Mouse (Mus musculus) heart, embryonic 10.5 days (tissue): ENCODE data around the gene E2f3. TPM values are rescaled to one million over a fixed set of nuclear protein-coding genes. Genes with fewer than 3 reads are reported as not detected.

Source experiments
- DNase-seq: peaks from one replicate; pipeline ENCODE4 v3.0.0-alpha.2; 2017; ENCODE audit warnings: low spot score
- H3K27ac ChIP-seq: fragments of 300-500 bp; sonication (generic); 2 replicates; pipeline ENCODE4 v1.5.1; 2016; ENCODE audit warnings: mild to moderate bottlenecking
- H3K27me3 ChIP-seq: fragments of 300-500 bp; sonication (generic); 2 replicates; pipeline ENCODE4 v1.6.1; 2016; ENCODE audit warnings: mild to moderate bottlenecking; ENCODE audit not compliant: poor library complexity, insufficient read depth, severe bottlenecking
- H3K36me3 ChIP-seq: fragments of 300-500 bp; sonication (generic); 2 replicates; pipeline ENCODE4 v1.6.1; 2016; ENCODE audit warnings: mild to moderate bottlenecking, moderate library complexity
- H3K4me1 ChIP-seq: fragments of 300-500 bp; sonication (generic); 2 replicates; pipeline ENCODE4 v1.6.1; 2016; ENCODE audit warnings: mild to moderate bottlenecking
- H3K4me3 ChIP-seq: fragments of 300-500 bp; sonication (generic); 2 replicates; pipeline ENCODE4 v1.5.1; 2016; ENCODE audit warnings: mild to moderate bottlenecking, moderate library complexity
- H3K9me3 ChIP-seq: fragments of 300-500 bp; sonication (generic); 2 replicates; pipeline ENCODE4 v1.6.1; 2016; ENCODE audit warnings: mild to moderate bottlenecking, moderate library complexity
- WGBS: fragments of 180-500 bp; shearing (Covaris S2); methylation state at CpG from one replicate; pipeline ENCODE4 v1.1.7; 2016; 5-methylcytosine and 5-hydroxymethylcytosine counted together
- polyA plus RNA-seq: library from polyadenylated mRNA; unstranded; fragments of >200 nt; fragmentation: Nextera tagmentation; extraction: Ambion mirVana; gene quantifications from 2 replicates; pipeline ENCODE4 v1.2.1, GENCODE M21; 2016

Gene E2f3
- polyA plus RNA-seq, 1 experiment from 2014 or later = 15.6 TPM

DNA sequence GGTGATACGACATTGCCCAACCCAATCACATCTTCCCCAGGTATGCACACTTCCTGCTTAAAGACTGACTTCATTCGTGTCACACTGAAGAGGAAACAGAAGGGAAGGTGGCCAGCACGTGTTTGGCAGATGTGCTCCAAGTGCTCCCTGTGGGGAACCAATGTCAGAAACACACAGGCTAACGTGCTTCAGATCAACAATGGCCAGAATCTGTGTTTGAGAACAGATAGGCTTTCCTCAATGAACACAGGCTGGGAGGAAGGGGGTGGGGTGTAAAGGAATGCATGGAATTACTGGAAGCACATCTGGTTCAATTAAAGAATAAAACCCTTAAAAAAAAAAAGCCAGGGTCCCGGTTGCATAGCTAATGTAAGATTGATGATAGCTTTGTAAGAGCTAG is 15.2 kb upstream of the E2f3 start:
- Histone ChIP-seq H3K9me3 (no peaks in the 10 kb centered on the region), H3K27ac (no peak overlapping the region), H3K27me3 (no peaks in the 10 kb centered on the region), H3K4me1 (peaks cover 14% of the 10 kb centered on the region; the same call in 1 of the 2 replicates), H3K36me3 (no peaks in the 10 kb centered on the region), H3K4me3 (no peak overlapping the region)
- DNase-seq = no peak
- WGBS = 58% methylated on average over 5 of the region's 5 CpGs

DNA sequence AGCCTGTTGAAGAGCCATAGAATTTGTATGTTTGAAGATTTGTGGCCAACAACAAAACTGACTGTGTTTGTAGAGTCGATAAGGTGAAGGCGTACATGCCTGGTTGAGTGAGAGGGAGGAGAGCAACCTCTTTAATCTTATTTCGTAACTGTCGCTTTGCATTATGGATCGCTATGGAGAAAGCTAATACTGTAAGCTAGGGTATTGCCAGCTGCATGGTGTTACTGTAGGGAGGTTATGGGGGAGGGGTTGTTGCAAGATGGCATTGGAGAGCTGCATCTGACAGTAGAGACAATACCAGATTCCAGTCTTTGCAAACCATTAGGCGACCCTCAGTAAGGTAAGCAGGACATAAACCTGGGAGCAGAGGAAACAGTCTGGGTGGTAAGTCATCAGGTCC is 2.1 kb upstream of the E2f3 start:
- no peaks in the 10 kb centered on the region for H3K27me3 ChIP-seq
- H3K36me3 ChIP-seq = no peaks in the 10 kb centered on the region
- no peaks in the 10 kb centered on the region for H3K9me3 ChIP-seq
- H3K27ac ChIP-seq = no peak overlapping the region
- H3K4me3 ChIP-seq = no peak overlapping the region
- DNase-seq = no peak
- peaks cover 21% of the 10 kb centered on the region; the same call in 1 of the 2 replicates for H3K4me1 ChIP-seq
- WGBS = 85% methylated on average over 6 of the region's 6 CpGs

DNA sequence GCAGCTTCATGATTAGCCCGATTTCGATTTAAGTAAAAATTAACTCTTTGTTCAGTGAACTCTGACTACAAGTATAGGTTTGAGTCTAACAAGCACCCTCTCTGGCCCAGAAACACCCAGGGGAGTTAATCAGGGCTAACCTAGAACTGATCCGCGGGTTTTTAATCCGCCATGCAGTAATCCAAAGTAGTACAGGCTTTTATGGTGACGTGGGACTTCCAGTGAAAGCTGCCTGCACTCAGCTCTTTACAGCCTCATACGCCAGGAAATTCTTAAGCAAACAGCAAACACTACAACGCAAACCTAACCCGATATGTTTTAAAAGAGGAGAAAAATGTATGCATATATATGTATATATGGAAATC is 875 bp upstream of the E2f3 start:
- peaks cover 19% of the 10 kb centered on the region for H3K4me1 ChIP-seq
- no peaks in the 10 kb centered on the region for H3K9me3 ChIP-seq
- WGBS = 17% methylated on average over 9 of the region's 9 CpGs
- no peak for DNase-seq
- no peaks in the 10 kb centered on the region for H3K36me3 ChIP-seq
- peak overlapping the region; percentile 99 for H3K4me3 ChIP-seq
- H3K27ac ChIP-seq = peak overlapping the region; percentile 100
- H3K27me3 ChIP-seq = no peaks in the 10 kb centered on the region

DNA sequence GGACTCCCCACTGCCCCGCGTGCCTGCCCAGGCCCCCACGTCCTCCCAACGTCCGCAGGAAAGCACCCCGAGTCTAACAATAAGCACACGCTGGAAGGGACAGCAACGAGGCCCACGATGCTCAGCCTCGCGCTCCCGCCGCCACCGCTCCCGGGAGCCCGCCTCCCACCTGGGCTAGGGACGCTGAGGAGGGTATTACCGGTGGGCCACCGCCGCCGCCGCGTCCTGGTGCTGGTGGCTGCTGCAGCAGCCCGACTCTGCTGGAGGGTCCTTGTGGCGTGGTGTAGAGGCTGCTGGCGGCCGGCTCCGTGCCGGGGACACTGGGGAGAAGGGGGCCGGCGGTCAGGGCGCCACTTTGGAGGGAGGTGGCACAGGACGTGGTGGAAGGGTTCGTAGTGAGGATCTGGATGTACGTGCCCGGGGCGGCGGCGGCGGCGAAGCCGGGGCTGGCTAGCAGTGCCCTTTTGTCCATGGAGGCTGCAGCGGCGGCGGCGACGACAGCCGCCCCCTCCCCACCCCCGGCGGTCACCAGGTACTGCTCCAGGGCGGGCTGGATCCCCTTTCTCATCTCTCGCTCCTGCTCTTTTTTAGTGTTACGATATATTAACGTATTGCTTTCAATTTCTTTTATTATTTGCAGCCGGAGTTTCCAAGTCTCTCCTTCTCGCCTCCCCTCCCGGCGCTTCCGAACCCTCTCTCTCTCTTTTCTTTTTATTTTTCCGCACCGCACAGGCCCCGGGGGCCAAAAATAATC is 585 bp downstream of the E2f3 start:
- Histone ChIP-seq H3K36me3 (0 out of 2 replicates have a peak, but pooled peaks cover under 1% of the 10 kb centered on the region), H3K4me3 (peak overlapping the region; percentile 99), H3K27ac (peak overlapping the region; percentile 100), H3K9me3 (no peaks in the 10 kb centered on the region), H3K4me1 (peaks cover 25% of the 10 kb centered on the region), H3K27me3 (no peaks in the 10 kb centered on the region)
- under 1% methylated on average over 62 of the region's 62 CpGs for WGBS
- DNase-seq = peak; percentile 83

DNA sequence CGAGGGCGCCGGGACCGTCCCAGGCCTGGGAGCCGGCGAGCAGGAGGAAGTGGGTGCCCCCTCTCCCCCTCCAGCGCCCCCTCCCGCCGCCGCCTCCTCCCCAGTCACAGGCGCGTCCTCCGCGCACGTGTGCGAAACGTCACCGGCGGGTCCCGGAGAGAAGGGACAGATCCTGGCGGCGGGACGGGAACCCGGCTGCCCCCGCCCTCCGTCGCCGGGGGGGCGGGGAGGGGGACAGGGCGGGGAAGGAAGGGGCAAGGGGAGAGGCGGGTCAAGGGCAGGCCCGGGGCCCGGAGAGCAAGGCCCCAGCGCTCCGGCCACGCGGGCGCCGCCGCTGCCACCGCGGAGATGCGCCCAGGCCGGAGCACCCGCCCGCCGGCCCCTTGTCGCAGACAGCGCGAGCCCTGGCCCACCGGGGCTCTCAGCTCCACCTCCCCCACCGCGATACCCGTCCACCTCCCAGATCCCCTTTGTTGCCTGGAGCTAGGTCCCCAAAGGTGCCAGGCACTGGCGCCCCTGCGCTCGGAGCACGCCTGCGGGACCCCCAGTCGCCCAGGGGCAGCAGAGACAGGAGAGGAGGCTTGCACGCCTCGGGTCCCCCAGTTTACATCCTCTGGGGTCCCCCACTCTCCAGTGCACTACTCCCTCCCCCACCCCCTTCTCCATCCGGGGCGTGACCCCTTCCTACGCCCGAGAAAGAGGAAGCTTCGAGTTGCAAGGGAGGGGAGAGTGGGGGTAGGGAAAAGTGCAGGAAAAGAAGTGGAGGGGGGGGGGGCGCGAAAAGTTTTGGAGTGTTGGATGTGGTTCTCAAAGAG is 1.4 kb downstream of the E2f3 start:
- H3K4me1 ChIP-seq = peaks cover 33% of the 10 kb centered on the region
- peak overlapping the region; percentile 99 for H3K4me3 ChIP-seq
- peak; percentile 93 for DNase-seq
- under 1% methylated on average over 59 of the region's 69 CpGs for WGBS
- peaks cover 8% of the 10 kb centered on the region; the same call in 1 of the 2 replicates for H3K36me3 ChIP-seq
- H3K9me3 ChIP-seq = no peaks in the 10 kb centered on the region
- H3K27me3 ChIP-seq = no peaks in the 10 kb centered on the region
- H3K27ac ChIP-seq = peak overlapping the region; percentile 100

DNA sequence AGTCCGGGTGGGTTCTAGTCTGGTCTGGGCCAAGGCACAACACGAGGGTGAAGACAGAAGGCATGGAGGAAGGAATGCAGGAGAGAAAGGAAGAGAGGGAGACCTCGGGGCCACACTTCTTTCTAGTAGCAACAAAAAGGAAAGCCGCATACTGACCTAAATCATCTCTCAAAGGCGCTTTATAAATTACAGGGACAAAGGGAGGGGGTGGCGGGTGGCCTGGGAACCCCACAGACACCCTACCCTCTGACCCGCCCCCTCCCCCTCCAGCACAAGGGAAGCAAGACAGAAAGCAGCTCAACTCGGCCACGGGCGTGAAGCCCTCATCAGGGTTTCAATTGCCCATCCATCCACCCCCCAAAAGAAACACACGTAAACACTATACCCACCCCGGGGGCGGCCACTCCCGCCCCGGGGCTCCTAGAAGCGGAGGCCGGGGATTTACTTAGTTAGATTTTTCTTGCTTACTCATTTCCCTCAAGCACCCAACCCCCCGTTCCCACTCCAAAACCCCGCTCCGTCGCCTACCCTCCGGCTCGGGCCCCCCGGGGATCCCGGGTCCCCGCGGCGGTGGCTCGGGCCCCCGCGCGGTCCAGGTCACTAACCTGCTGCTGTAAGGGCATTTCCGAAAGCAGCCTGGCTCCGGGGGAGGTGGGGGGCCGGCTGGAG is 2.2 kb downstream of the E2f3 start:
- no peak for DNase-seq
- H3K27me3 ChIP-seq = no peaks in the 10 kb centered on the region
- peak overlapping the region; percentile 99 for H3K4me3 ChIP-seq
- H3K27ac ChIP-seq = peak overlapping the region; percentile 100
- peaks cover 41% of the 10 kb centered on the region for H3K4me1 ChIP-seq
- WGBS = 2% methylated on average over 34 of the region's 35 CpGs
- H3K36me3 ChIP-seq = peaks cover 14% of the 10 kb centered on the region
- H3K9me3 ChIP-seq = no peaks in the 10 kb centered on the region

DNA sequence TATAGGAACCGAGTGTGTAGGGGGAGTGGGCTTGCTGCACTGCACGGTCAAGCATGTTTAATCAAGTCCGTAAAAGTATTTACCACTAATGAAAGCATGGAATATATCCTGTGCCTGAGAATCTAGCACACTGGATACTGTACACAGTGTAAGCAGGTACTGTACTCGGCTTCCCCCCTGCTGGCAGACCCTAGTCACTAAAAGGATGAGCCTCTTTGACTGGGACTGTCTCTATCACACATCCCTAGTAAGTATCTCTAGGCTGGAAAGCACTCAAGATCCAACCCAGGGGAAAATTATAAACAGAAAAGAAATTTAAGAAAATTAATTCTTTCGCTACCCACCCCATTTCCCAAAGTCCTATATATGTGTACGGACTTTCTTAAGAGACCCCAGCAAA is 2.8 kb downstream of the E2f3 start:
- Histone ChIP-seq H3K27me3 (no peaks in the 10 kb centered on the region), H3K4me1 (peaks cover 46% of the 10 kb centered on the region), H3K36me3 (peaks cover 19% of the 10 kb centered on the region), H3K4me3 (peak overlapping the region; percentile 99), H3K9me3 (no peaks in the 10 kb centered on the region), H3K27ac (peak overlapping the region; percentile 100)
- WGBS = 36% methylated on average over 6 of the region's 6 CpGs
- DNase-seq = no peak

DNA sequence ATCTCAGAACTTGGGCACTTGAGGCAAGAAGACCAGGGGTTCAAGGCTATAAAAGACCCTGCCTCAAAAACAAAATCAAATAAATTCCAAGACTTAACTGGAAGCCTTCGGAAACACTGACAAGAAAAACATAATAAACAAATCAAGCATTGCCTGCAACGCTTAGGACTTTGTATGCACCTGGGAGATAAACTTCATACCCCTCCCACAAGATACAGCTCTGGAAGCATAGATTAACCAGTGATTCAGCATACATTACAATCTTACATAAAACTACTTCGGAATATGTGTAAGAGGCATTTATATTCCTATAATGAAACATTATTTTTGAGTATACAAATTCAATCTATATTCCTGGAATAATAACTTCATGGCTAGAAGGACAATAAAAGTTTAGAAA is 3.5 kb downstream of the E2f3 start:
- H3K36me3 ChIP-seq = peaks cover 26% of the 10 kb centered on the region
- WGBS = 63% methylated on average over 3 of the region's 3 CpGs
- H3K4me3 ChIP-seq = peak overlapping the region; percentile 99; the same call in 1 of the 2 replicates
- no peaks in the 10 kb centered on the region for H3K27me3 ChIP-seq
- no peaks in the 10 kb centered on the region for H3K9me3 ChIP-seq
- no peak for DNase-seq
- peaks cover 53% of the 10 kb centered on the region for H3K4me1 ChIP-seq
- H3K27ac ChIP-seq = no peak overlapping the region

DNA sequence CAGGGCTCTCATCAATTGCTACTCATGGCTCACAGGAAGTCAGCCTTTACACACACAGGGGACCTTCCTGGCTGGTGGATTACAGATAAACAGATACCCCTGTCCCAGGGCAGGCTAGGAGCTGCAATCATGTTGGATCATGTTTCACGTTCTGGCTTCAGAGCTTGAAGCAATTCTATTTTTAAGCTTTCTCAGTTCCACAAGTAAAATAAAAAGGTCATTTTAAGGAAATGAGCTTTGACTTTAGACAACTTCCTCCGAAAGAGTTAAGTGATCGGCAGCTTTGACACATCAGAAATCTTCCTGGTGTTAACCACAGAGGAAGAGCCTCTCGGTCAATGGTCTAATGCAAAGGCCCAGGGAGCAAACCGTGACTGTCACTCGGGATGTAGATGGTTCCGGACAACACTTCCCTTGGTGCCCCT is 6.7 kb downstream of the E2f3 start:
- H3K4me1 ChIP-seq = peaks cover 62% of the 10 kb centered on the region
- no peak overlapping the region for H3K4me3 ChIP-seq
- peaks cover 28% of the 10 kb centered on the region for H3K36me3 ChIP-seq
- H3K9me3 ChIP-seq = no peaks in the 10 kb centered on the region
- WGBS = 57% methylated on average over 7 of the region's 7 CpGs
- no peaks in the 10 kb centered on the region for H3K27me3 ChIP-seq
- no peak for DNase-seq
- peak overlapping the region; percentile 44; the same call in 1 of the 2 replicates for H3K27ac ChIP-seq

DNA sequence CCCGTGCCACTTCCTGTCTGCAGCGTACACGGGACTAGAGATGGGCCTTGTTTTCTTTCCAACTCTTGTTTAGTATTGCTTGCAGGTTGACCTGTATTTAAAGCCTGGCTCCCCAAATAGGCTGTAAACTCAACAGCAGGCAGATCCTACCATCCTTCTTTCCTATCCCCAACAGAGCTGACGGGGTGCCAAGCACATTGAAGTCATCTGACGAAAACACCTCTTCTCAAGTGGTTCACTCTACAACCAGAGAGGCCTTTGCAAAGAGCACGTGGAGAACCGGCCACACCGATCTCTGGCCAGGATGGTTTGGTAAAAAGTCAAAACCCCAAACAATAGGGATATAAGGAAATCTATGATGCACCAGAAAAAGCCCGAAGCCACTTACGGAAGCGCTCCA is 8.5 kb downstream of the E2f3 start:
- no peak overlapping the region for H3K4me3 ChIP-seq
- peaks cover 61% of the 10 kb centered on the region for H3K4me1 ChIP-seq
- H3K36me3 ChIP-seq = peaks cover 30% of the 10 kb centered on the region
- WGBS = 82% methylated on average over 11 of the region's 11 CpGs
- H3K9me3 ChIP-seq = no peaks in the 10 kb centered on the region
- no peaks in the 10 kb centered on the region for H3K27me3 ChIP-seq
- DNase-seq = no peak
- no peak overlapping the region for H3K27ac ChIP-seq

DNA sequence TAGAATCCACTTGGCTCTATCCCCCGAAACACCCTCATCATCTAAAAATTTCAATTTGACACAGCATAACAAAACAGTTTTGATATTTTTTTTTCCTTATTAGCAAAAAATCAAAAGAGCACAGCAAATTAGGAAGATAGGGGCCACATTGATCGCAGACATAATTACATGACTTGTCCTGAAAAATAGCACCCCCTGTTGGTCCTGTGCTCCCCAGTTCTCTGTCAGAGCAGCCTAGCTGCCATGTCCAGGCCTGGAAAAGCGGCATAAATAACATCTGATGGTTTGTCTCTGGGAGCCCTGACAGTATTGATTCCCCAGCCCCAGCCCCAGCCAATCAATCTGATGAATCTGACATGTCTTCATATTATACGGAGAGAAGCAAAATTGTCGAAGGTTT is 11.8 kb downstream of the E2f3 start:
- no peak overlapping the region for H3K27ac ChIP-seq
- H3K4me1 ChIP-seq = peaks cover 33% of the 10 kb centered on the region
- 86% methylated on average over 5 of the region's 5 CpGs for WGBS
- no peak overlapping the region for H3K4me3 ChIP-seq
- H3K27me3 ChIP-seq = no peaks in the 10 kb centered on the region
- no peaks in the 10 kb centered on the region for H3K9me3 ChIP-seq
- no peak for DNase-seq
- peaks cover 24% of the 10 kb centered on the region for H3K36me3 ChIP-seq

DNA sequence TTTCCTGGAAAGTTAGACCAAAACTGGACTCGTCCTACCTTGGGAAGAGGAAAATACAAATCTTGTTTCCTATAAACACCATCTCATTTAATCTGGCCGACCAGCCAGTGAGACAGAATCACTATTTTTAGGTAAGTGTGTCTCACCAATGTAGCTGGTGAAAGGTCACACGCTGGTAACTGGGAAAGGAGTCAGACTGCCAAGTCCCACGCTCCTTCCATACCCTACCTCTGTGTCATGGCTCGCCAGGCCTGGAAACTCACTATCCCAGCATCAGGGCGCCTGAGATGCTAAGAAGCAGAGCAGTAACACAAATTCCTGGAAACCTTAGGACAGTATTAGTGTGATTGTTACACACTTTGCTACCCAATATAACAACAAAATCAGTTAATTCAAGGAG is 12.3 kb downstream of the E2f3 start:
- Histone ChIP-seq H3K4me1 (peaks cover 33% of the 10 kb centered on the region), H3K9me3 (no peaks in the 10 kb centered on the region), H3K27me3 (no peaks in the 10 kb centered on the region), H3K4me3 (no peak overlapping the region), H3K27ac (no peak overlapping the region), H3K36me3 (peaks cover 20% of the 10 kb centered on the region)
- WGBS = 80% methylated on average over 6 of the region's 6 CpGs
- DNase-seq = no peak

DNA sequence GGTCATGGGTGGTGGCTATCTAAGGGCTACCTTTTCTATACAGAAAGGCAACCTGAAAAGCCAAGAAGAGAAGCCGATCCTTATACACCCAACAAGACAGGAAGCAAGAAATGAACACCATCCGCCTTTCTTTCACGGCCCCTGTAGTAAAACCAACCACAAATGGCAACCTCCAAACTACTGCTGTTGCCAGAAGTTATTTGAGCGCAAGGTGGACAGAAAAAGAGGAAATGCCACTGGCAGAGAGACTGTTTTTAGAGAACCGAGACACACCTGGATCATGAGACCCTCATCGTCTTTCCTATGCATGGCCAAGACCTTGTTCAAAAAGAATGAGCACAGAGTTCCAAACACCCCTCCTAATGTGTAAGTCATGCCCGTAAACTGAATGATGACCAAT is 15.5 kb downstream of the E2f3 start:
- Histone ChIP-seq H3K9me3 (no peaks in the 10 kb centered on the region), H3K27me3 (no peaks in the 10 kb centered on the region), H3K4me1 (peaks cover 34% of the 10 kb centered on the region), H3K4me3 (no peak overlapping the region), H3K36me3 (peaks cover 18% of the 10 kb centered on the region; the same call in 1 of the 2 replicates), H3K27ac (no peak overlapping the region)
- 97% methylated on average over 7 of the region's 7 CpGs for WGBS
- DNase-seq = no peak
